Mouse (Mus musculus) G1E (cell line): Measurements from ENCODE around the gene Zdhhc17.

ENCODE experiments used
- CTCF ChIP-seq: IDR thresholded peaks from 2 replicates; pipeline ENCODE4 v1.5.1; 2012; ENCODE audit warnings: low read depth, low read length, inconsistent platforms, mixed read lengths
- GATA1 ChIP-seq: IDR thresholded peaks from 2 replicates; pipeline ENCODE4 v1.6.1; 2012; ENCODE audit warnings: borderline replicate concordance, low read length, inconsistent platforms, mixed read lengths

DNA sequence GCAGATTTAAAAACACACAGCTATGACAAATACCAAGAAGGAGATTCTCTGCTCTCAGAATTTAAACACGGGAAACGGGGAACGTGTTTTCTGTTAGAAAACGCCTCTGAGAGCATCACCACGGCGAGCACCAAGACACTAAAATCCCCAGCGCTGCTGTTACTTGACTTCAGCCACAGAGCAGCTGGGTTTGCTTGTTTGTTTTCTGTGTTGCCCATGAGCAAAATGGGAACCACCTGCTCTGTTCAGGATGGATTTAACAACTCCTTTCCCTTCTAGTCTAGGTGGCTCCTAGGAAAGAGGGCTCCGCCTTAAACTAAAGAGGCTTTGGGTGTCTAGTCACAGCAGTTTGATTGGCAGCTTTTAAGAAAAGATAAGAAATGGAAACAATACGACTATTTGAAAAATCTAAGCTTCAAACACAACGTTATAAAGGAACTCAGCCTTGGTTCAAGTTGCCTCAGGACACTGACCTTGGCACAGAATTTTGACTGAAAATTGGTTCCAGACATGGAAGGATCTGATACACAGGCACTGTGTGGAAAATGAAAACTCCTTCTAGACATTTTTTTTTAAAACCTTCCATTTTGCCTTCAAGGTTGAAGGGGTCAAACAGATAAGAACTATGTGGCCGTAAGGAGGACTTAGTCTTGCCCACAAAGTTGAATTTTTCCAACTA lies 93.1 kb downstream of the Zdhhc17 start:
- TF ChIP-seq GATA1 (no peak), CTCF (no peak)
